Mouse (Mus musculus): ENCODE results near the gene Agmat.
A peak's percentile ranks its signal among the peaks of the same experiment; 100 is the strongest.
"Not testable (repeated sequence)": the region's sequence is repeated elsewhere in the genome, so short reads cannot be mapped to it uniquely, and the experiment has no call there.

Agmat gene

GRCm38 (mm10) chr4:141736856-141737255 is 9.6 kb upstream of the Agmat start:
- DNase-seq: no peak

GRCm38 (mm10) chr4:141738015-141738414 is 8.5 kb upstream of the Agmat start:
- no peak for DNase-seq

GRCm38 (mm10) chr4:141741856-141742255 is 4.6 kb upstream of the Agmat start:
- peak; percentile 79 for DNase-seq

- no peak for DNase-seq
Measured at GRCm38 (mm10) chr4:141742381-141742780, 4.1 kb upstream of the Agmat start.

GRCm38 (mm10) chr4:141749557-141749956 is 3.1 kb downstream of the Agmat start:
- no peak for DNase-seq

- DNase-seq: no peak
Measured at GRCm38 (mm10) chr4:141750826-141751225, 4.4 kb downstream of the Agmat start.

- DNase-seq: no peak
Measured at GRCm38 (mm10) chr4:141751419-141752075, 5.1 kb downstream of the Agmat start.

- no peak for DNase-seq
Measured at GRCm38 (mm10) chr4:141752076-141752421, 5.6 kb downstream of the Agmat start.

GRCm38 (mm10) chr4:141755375-141755930 is 9.0 kb downstream of the Agmat start:
- DNase-seq: peak; percentile 25

GRCm38 (mm10) chr4:141757124-141757523 is 10.7 kb downstream of the Agmat start:
- DNase-seq: no peak

- no peak for DNase-seq
Measured at GRCm38 (mm10) chr4:141758874-141759542, 12.5 kb downstream of the Agmat start.

GRCm38 (mm10) chr4:141760942-141761341 is 14.5 kb downstream of the Agmat start:
- peak; percentile 30 for DNase-seq

- DNase-seq: no peak
Measured at GRCm38 (mm10) chr4:141762102-141762598, 15.7 kb downstream of the Agmat start.

- DNase-seq: no peak
Measured at GRCm38 (mm10) chr4:141763476-141763875, 17.0 kb downstream of the Agmat start.

GRCm38 (mm10) chr4:141765008-141765407 is 18.5 kb downstream of the Agmat start:
- DNase-seq: no peak

GRCm38 (mm10) chr4:141766316-141766667 is 19.8 kb downstream of the Agmat start:
- no peak for DNase-seq

GRCm38 (mm10) chr4:141766668-141767352 is 20.3 kb downstream of the Agmat start:
- peak; percentile 74 for DNase-seq

GRCm38 (mm10) chr4:141767353-141768036 is 21.0 kb downstream of the Agmat start:
- DNase-seq: peak; percentile 37

GRCm38 (mm10) chr4:141769501-141770160 is 23.2 kb downstream of the Agmat start:
- no peak for DNase-seq

- no peak for DNase-seq
Measured at GRCm38 (mm10) chr4:141771823-141772222, 25.4 kb downstream of the Agmat start.

GRCm38 (mm10) chr4:141773019-141773418 is 26.5 kb downstream of the Agmat start:
- not testable (repeated sequence) for DNase-seq

GRCm38 (mm10) chr4:141779828-141780227 is 33.4 kb downstream of the Agmat start:
- no peak for DNase-seq
